Mouse (Mus musculus): ENCODE measurements around the gene Cntnap1. TPM values are rescaled to one million over a fixed set of nuclear protein-coding genes. Genes with fewer than 3 reads are reported as not detected.

Cntnap1 gene
- polyA plus RNA-seq, 1 experiment from 2014 or later = 3.8 TPM

DNA sequence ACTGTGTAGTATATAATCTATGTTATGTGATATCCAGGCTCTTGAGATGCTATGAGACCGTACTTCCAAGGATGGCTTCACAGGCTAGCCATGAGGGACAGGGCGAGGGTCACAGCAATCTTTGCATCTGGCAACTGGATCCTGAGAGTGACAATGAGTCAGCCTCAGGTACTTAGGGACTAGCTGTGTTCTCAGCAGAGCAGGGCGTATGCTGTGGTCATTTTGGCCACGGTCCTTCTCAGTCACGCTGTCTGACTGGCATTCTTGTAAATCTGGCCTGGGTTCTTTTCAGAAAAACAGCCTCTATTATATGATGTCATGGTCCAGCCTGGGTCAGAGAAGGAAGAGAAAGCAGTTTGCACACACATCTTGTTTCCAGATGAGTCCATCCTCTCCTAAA, 66.5 kb downstream of the Cntnap1 start:
- H3K36me3 ChIP-seq (replicated peaks) = no peaks in the 10 kb centered on the region
- H3K4me3 ChIP-seq = no peak overlapping the region
- H3K9me3 ChIP-seq = no peaks in the 10 kb centered on the region
- no peak overlapping the region for H3K27ac ChIP-seq
- no peak for ATAC-seq (replicated peaks)
- H3K4me1 ChIP-seq = no peaks in the 10 kb centered on the region
- 92% methylated on average over 5 of the region's 5 CpGs for WGBS
- H3K9ac ChIP-seq = no peak overlapping the region
- H3K27me3 ChIP-seq (replicated peaks) = no peaks in the 10 kb centered on the region
- no peak overlapping the region for H3K4me2 ChIP-seq

DNA sequence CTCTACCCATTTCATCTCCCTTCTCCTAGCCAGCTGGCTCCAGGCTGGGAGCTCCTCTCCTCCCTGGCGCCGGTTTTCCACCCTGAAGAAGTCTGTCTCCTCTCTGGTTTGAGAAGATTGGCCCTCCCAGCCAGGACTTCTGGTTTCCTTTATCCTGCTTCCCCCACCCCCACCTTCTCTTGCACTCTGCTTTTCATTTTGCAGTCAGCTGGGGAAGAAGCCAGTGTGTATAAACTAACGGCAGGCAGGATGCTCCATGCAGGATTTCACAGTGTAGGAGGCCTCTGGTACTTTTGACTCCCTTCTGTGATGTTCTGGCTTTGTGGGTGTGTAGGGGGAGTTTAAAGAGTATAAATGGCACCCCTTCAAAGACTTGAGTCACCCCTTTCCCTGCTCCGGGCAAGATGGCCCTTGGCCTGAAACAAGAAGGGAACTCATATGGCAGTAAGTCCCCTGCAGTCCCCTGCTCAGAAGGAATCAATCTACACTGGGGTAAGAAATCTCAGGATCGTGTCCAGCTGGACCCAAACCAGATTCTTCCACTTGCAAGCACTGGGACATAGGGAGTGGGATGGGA, 67.8 kb downstream of the Cntnap1 start:
- WGBS = 51% methylated on average over 5 of the region's 5 CpGs
- Histone ChIP-seq H3K4me1 (no peaks in the 10 kb centered on the region), H3K9ac (no peak overlapping the region), H3K36me3 (replicated peaks) (no peaks in the 10 kb centered on the region), H3K4me3 (no peak overlapping the region), H3K9me3 (no peaks in the 10 kb centered on the region), H3K27me3 (replicated peaks) (no peaks in the 10 kb centered on the region), H3K27ac (no peak overlapping the region), H3K4me2 (no peak overlapping the region)
- no peak for ATAC-seq (replicated peaks)

Small RNA genes lying within 50 kb of the gene (microRNA-seq; reads per million reads assigned to microRNA genes)
- not detected for gene Gm27626

Other genes with a start within 250 kb of the Cntnap1 start
- 35.8 and 37.9 TPM in 2 replicates for gene Stat3, start 231.0 kb upstream of the Cntnap1 start, polyA plus RNA-seq (2015; fragmentation: Nextera tagmentation; extraction: Ambion mirVana)
- gene Cavin1, start 199.6 kb upstream of the Cntnap1 start, polyA plus RNA-seq (2015; fragmentation: Nextera tagmentation; extraction: Ambion mirVana) = 47.9 and 50.8 TPM in 2 replicates
- gene Atp6v0a1, start 161.1 kb upstream of the Cntnap1 start, polyA plus RNA-seq (2015; fragmentation: Nextera tagmentation; extraction: Ambion mirVana) = 136 and 148 TPM in 2 replicates
- 13.7 and 15.5 TPM in 2 replicates for gene Naglu, start 100.5 kb upstream of the Cntnap1 start, polyA plus RNA-seq (2015; fragmentation: Nextera tagmentation; extraction: Ambion mirVana)
- gene Hsd17b1, start 92.1 kb upstream of the Cntnap1 start, polyA plus RNA-seq (2015; fragmentation: Nextera tagmentation; extraction: Ambion mirVana) = 0.37 and 0.63 TPM in 2 replicates
- gene Coasy, start 88.0 kb upstream of the Cntnap1 start, polyA plus RNA-seq (2015; fragmentation: Nextera tagmentation; extraction: Ambion mirVana) = 43.3 and 47.1 TPM in 2 replicates
- 103 and 107 TPM in 2 replicates for gene Mlx, start 83.2 kb upstream of the Cntnap1 start, polyA plus RNA-seq (2015; fragmentation: Nextera tagmentation; extraction: Ambion mirVana)
- gene Psmc3ip, start 75.1 kb upstream of the Cntnap1 start, polyA plus RNA-seq (2015; fragmentation: Nextera tagmentation; extraction: Ambion mirVana) = 18.3 and 20.3 TPM in 2 replicates
- gene Retreg3, start 50.6 kb upstream of the Cntnap1 start, polyA plus RNA-seq (2015; fragmentation: Nextera tagmentation; extraction: Ambion mirVana) = 28.4 and 29.2 TPM in 2 replicates
- 76.1 and 84.7 TPM in 2 replicates for gene Tubg1, start 50.6 kb upstream of the Cntnap1 start, polyA plus RNA-seq (2015; fragmentation: Nextera tagmentation; extraction: Ambion mirVana)
- gene Tubg2, start 14.6 kb upstream of the Cntnap1 start, polyA plus RNA-seq (2015; fragmentation: Nextera tagmentation; extraction: Ambion mirVana) = 60.8 and 62.7 TPM in 2 replicates
- 8.5 and 9.9 TPM in 2 replicates for gene Plekhh3, start 828 bp downstream of the Cntnap1 start, polyA plus RNA-seq (2015; fragmentation: Nextera tagmentation; extraction: Ambion mirVana)
- gene Ccr10, start 4.9 kb downstream of the Cntnap1 start, polyA plus RNA-seq (2015; fragmentation: Nextera tagmentation; extraction: Ambion mirVana) = 0.31 and 0.36 TPM in 2 replicates
- gene Ezh1, start 55.9 kb downstream of the Cntnap1 start, polyA plus RNA-seq (2015; fragmentation: Nextera tagmentation; extraction: Ambion mirVana) = 27.4 and 30.7 TPM in 2 replicates
- gene Ramp2, start 75.5 kb downstream of the Cntnap1 start, polyA plus RNA-seq (2015; fragmentation: Nextera tagmentation; extraction: Ambion mirVana) = 86.5 and 103 TPM in 2 replicates
- 123 and 124 TPM in 2 replicates for gene Vps25, start 83.2 kb downstream of the Cntnap1 start, polyA plus RNA-seq (2015; fragmentation: Nextera tagmentation; extraction: Ambion mirVana)
- gene Wnk4, start 90.0 kb downstream of the Cntnap1 start, polyA plus RNA-seq (2015; fragmentation: Nextera tagmentation; extraction: Ambion mirVana) = 7.7 and 10.7 TPM in 2 replicates
- gene Cntd1, start 108.5 kb downstream of the Cntnap1 start, polyA plus RNA-seq (2015; fragmentation: Nextera tagmentation; extraction: Ambion mirVana) = 0.93 and 1.3 TPM in 2 replicates
- 202 and 204 TPM in 2 replicates for gene Coa3, start 108.6 kb downstream of the Cntnap1 start, polyA plus RNA-seq (2015; fragmentation: Nextera tagmentation; extraction: Ambion mirVana)
- gene Becn1, start 131.8 kb downstream of the Cntnap1 start, polyA plus RNA-seq (2015; fragmentation: Nextera tagmentation; extraction: Ambion mirVana) = 183 and 186 TPM in 2 replicates
- gene Psme3, start 145.7 kb downstream of the Cntnap1 start, polyA plus RNA-seq (2015; fragmentation: Nextera tagmentation; extraction: Ambion mirVana) = 115 and 120 TPM in 2 replicates
- gene Aoc2, start 154.5 kb downstream of the Cntnap1 start, polyA plus RNA-seq (2015; fragmentation: Nextera tagmentation; extraction: Ambion mirVana) = 2.2 and 2.9 TPM in 2 replicates
- 0.06 TPM in 1 of 2 replicates, not detected in the other for gene Aoc3, start 160.1 kb downstream of the Cntnap1 start, polyA plus RNA-seq (2015; fragmentation: Nextera tagmentation; extraction: Ambion mirVana)
- gene G6pc, start 197.0 kb downstream of the Cntnap1 start, polyA plus RNA-seq (2015; fragmentation: Nextera tagmentation; extraction: Ambion mirVana) = not detected in 2 replicates
- gene Aarsd1, start 247.1 kb downstream of the Cntnap1 start, polyA plus RNA-seq (2015; fragmentation: Nextera tagmentation; extraction: Ambion mirVana) = 103 and 108 TPM in 2 replicates